Mouse (Mus musculus) fat pad, adult 2 months (tissue): ENCODE data around the gene Plppr3.
A peak's percentile ranks its signal among the peaks of the same experiment; 100 is the strongest.

Source experiments
- DNase-seq: peaks from one replicate; pipeline ENCODE4 v3.0.0-alpha.2; 2011; ENCODE audit warnings: low read depth, low spot score; ENCODE audit errors: extremely low read depth

Plppr3 gene

GRCm38 (mm10) chr10:79871845-79872244 is 2.6 kb downstream of the Plppr3 start:
- no peak for DNase-seq

GRCm38 (mm10) chr10:79866601-79867000 is 7.8 kb downstream of the Plppr3 start:
- no peak for DNase-seq

- DNase-seq, result no peak
These were observed 8.6 kb downstream of the Plppr3 start for GRCm38 (mm10) chr10:79865801-79866295.

GRCm38 (mm10) chr10:79865189-79865601 is 9.2 kb downstream of the Plppr3 start:
- no peak for DNase-seq

GRCm38 (mm10) chr10:79864351-79865188 is 9.9 kb downstream of the Plppr3 start:
- DNase-seq, result no peak

- DNase-seq, result no peak
These were observed 11.5 kb downstream of the Plppr3 start for GRCm38 (mm10) chr10:79862925-79863324.

GRCm38 (mm10) chr10:79862049-79862788 is 12.2 kb downstream of the Plppr3 start:
- no peak for DNase-seq

- peak; percentile 81 for DNase-seq
These were observed 13.0 kb downstream of the Plppr3 start for GRCm38 (mm10) chr10:79861230-79862048.

- no peak for DNase-seq
These were observed 14.1 kb downstream of the Plppr3 start for GRCm38 (mm10) chr10:79860079-79860911.

- DNase-seq, result no peak
These were observed 15.3 kb downstream of the Plppr3 start for GRCm38 (mm10) chr10:79859116-79859515.

- DNase-seq, result no peak
These were observed 15.9 kb downstream of the Plppr3 start for GRCm38 (mm10) chr10:79858416-79859074.

GRCm38 (mm10) chr10:79857894-79858293 is 16.5 kb downstream of the Plppr3 start:
- no peak for DNase-seq

- DNase-seq, result no peak
These were observed 17.0 kb downstream of the Plppr3 start for GRCm38 (mm10) chr10:79857452-79857811.

GRCm38 (mm10) chr10:79856704-79857451 is 17.6 kb downstream of the Plppr3 start:
- DNase-seq, result no peak

GRCm38 (mm10) chr10:79856280-79856679 is 18.2 kb downstream of the Plppr3 start:
- DNase-seq, result no peak

- no peak for DNase-seq
These were observed 18.8 kb downstream of the Plppr3 start for GRCm38 (mm10) chr10:79855558-79856184.

- no peak for DNase-seq
These were observed 19.5 kb downstream of the Plppr3 start for GRCm38 (mm10) chr10:79854801-79855541.
